Mouse (Mus musculus): ENCODE measurements around the gene Bri3. TPM values are rescaled to one million over a fixed set of nuclear protein-coding genes. Genes with fewer than 3 reads are reported as not detected.

Gene Bri3
- total and polyA plus RNA-seq, 2 experiments from 2014 or later = 19.4 to 124 TPM

GRCm38 (mm10) chr5:144289769-144290440 lies 45.7 kb downstream of the Bri3 start:
- no peak for TF ChIP-seq CTCF (IDR thresholded peaks at IDR 0.05)
- Histone ChIP-seq H3K4me3 (ENCODE audit: low read depth, low read length) (no peak overlapping the region), H3K4me2 (ENCODE audit: low read depth, low read length, poor library complexity, severe bottlenecking) (no peak overlapping the region), H3K4me1 (ENCODE audit: insufficient read depth, low read length) (no peaks in the 10 kb centered on the region), H3K9me3 (ENCODE audit: low read length) (no peaks in the 10 kb centered on the region), H3K9ac (replicated peaks; ENCODE audit: low read length, poor library complexity, severe bottlenecking) (no peak overlapping the region), H3K27me3 (ENCODE audit: insufficient read depth, low read length) (no peaks in the 10 kb centered on the region), H3K36me3 (ENCODE audit: insufficient read depth, low read length) (no peaks in the 10 kb centered on the region), H3K27ac (ENCODE audit: low read depth, low read length) (no peak overlapping the region)
- ATAC-seq (ENCODE audit: low FRiP score) (no peak), DNase-seq (ENCODE audit: low spot score) (peak; percentile 9)
- WGBS = 88% methylated on average over 4 of the region's 4 CpGs

- Histone ChIP-seq H3K27ac (ENCODE audit: low read depth, low read length) (no peak overlapping the region), H3K4me3 (ENCODE audit: low read depth, low read length) (no peak overlapping the region), H3K36me3 (ENCODE audit: insufficient read depth, low read length) (no peaks in the 10 kb centered on the region), H3K27me3 (ENCODE audit: insufficient read depth, low read length) (no peaks in the 10 kb centered on the region), H3K9ac (replicated peaks; ENCODE audit: low read length, poor library complexity, severe bottlenecking) (no peak overlapping the region), H3K4me2 (ENCODE audit: low read depth, low read length, poor library complexity, severe bottlenecking) (no peak overlapping the region), H3K9me3 (ENCODE audit: low read length) (no peaks in the 10 kb centered on the region), H3K4me1 (ENCODE audit: insufficient read depth, low read length) (no peaks in the 10 kb centered on the region)
- TF ChIP-seq CTCF (IDR thresholded peaks at IDR 0.05) = no peak
- WGBS = 84% methylated on average over 7 of the region's 7 CpGs
- DNase-seq (ENCODE audit: low spot score) (no peak), ATAC-seq (ENCODE audit: low FRiP score) (no peak)
These were observed 50.7 kb downstream of the Bri3 start for GRCm38 (mm10) chr5:144294908-144295307.

- TF ChIP-seq CTCF (IDR thresholded peaks at IDR 0.05) = no peak
- ATAC-seq (ENCODE audit: low FRiP score) (no peak), DNase-seq (ENCODE audit: low spot score) (no peak)
- Histone ChIP-seq H3K9ac (replicated peaks; ENCODE audit: low read length, poor library complexity, severe bottlenecking) (no peak overlapping the region), H3K27me3 (ENCODE audit: insufficient read depth, low read length) (no peaks in the 10 kb centered on the region), H3K9me3 (ENCODE audit: low read length) (no peaks in the 10 kb centered on the region), H3K27ac (ENCODE audit: low read depth, low read length) (no peak overlapping the region), H3K36me3 (ENCODE audit: insufficient read depth, low read length) (no peaks in the 10 kb centered on the region), H3K4me3 (ENCODE audit: low read depth, low read length) (no peak overlapping the region), H3K4me1 (ENCODE audit: insufficient read depth, low read length) (no peaks in the 10 kb centered on the region), H3K4me2 (ENCODE audit: low read depth, low read length, poor library complexity, severe bottlenecking) (no peak overlapping the region)
- WGBS = 88% methylated on average over 1 of the region's 1 CpGs
These were observed 51.1 kb downstream of the Bri3 start for GRCm38 (mm10) chr5:144295357-144295756.

GRCm38 (mm10) chr5:144296090-144296604 lies 51.9 kb downstream of the Bri3 start:
- Histone ChIP-seq H3K27ac (ENCODE audit: low read depth, low read length) (no peak overlapping the region), H3K4me2 (ENCODE audit: low read depth, low read length, poor library complexity, severe bottlenecking) (no peak overlapping the region)

GRCm38 (mm10) chr5:144303071-144303470 lies 58.8 kb downstream of the Bri3 start:
- H3K27me3 ChIP-seq (ENCODE audit: insufficient read depth, low read length) = no peaks in the 10 kb centered on the region
- no peak for ATAC-seq (ENCODE audit: low FRiP score)
- DNase-seq (ENCODE audit: low spot score) = no peak
- no peak overlapping the region for H3K9ac ChIP-seq (replicated peaks; ENCODE audit: low read length, poor library complexity, severe bottlenecking)
- TF ChIP-seq CTCF (IDR thresholded peaks at IDR 0.05) = no peak
- H3K4me1 ChIP-seq (ENCODE audit: insufficient read depth, low read length) = no peaks in the 10 kb centered on the region
- WGBS = 91% methylated on average over 2 of the region's 2 CpGs
- no peak overlapping the region for H3K4me3 ChIP-seq (ENCODE audit: low read depth, low read length)
- H3K9me3 ChIP-seq (ENCODE audit: low read length) = no peaks in the 10 kb centered on the region
- no peak overlapping the region for H3K4me2 ChIP-seq (ENCODE audit: low read depth, low read length, poor library complexity, severe bottlenecking)
- H3K27ac ChIP-seq (ENCODE audit: low read depth, low read length) = no peak overlapping the region
- no peaks in the 10 kb centered on the region for H3K36me3 ChIP-seq (ENCODE audit: insufficient read depth, low read length)

More at GRCm38 (mm10) chr5:144296090-144296604, 51.9 kb downstream of the Bri3 start:
- Histone ChIP-seq H3K27me3 (ENCODE audit: insufficient read depth, low read length) (no peaks in the 10 kb centered on the region), H3K9me3 (ENCODE audit: low read length) (no peaks in the 10 kb centered on the region), H3K4me1 (ENCODE audit: insufficient read depth, low read length) (no peaks in the 10 kb centered on the region), H3K4me3 (ENCODE audit: low read depth, low read length) (no peak overlapping the region), H3K9ac (replicated peaks; ENCODE audit: low read length, poor library complexity, severe bottlenecking) (no peak overlapping the region), H3K36me3 (ENCODE audit: insufficient read depth, low read length) (no peaks in the 10 kb centered on the region)
- WGBS = 84% methylated on average over 7 of the region's 7 CpGs
- ATAC-seq (ENCODE audit: low FRiP score) (no peak), DNase-seq (ENCODE audit: low spot score) (no peak)
- TF ChIP-seq CTCF (IDR thresholded peaks at IDR 0.05) = no peak

- Histone ChIP-seq H3K4me3 (ENCODE audit: low read depth, low read length) (no peak overlapping the region), H3K27me3 (ENCODE audit: insufficient read depth, low read length) (no peaks in the 10 kb centered on the region), H3K9ac (replicated peaks; ENCODE audit: low read length, poor library complexity, severe bottlenecking) (no peak overlapping the region), H3K9me3 (ENCODE audit: low read length) (no peaks in the 10 kb centered on the region), H3K27ac (ENCODE audit: low read depth, low read length) (no peak overlapping the region), H3K4me1 (ENCODE audit: insufficient read depth, low read length) (no peaks in the 10 kb centered on the region), H3K4me2 (ENCODE audit: low read depth, low read length, poor library complexity, severe bottlenecking) (no peak overlapping the region), H3K36me3 (ENCODE audit: insufficient read depth, low read length) (no peaks in the 10 kb centered on the region)
- ATAC-seq (ENCODE audit: low FRiP score) = no peak
- no peak for TF ChIP-seq CTCF (IDR thresholded peaks at IDR 0.05)
- 76% methylated on average over 4 of the region's 4 CpGs for WGBS
- no peak for DNase-seq (ENCODE audit: low spot score)
These were observed 64.7 kb downstream of the Bri3 start for GRCm38 (mm10) chr5:144308929-144309328.

Measured in midbrain, postnatal 0 days (tissue).